Mouse (Mus musculus): Measurements from ENCODE around the gene Osbpl3.

Osbpl3 gene

GRCm38 (mm10) chr6:50368502-50369292 lies 87.3 kb downstream of the Osbpl3 start:
- no peak for DNase-seq

- no peak for DNase-seq
Measured at GRCm38 (mm10) chr6:50367836-50368235, 88.2 kb downstream of the Osbpl3 start.

- DNase-seq, result no peak
Measured at GRCm38 (mm10) chr6:50366724-50367123, 89.3 kb downstream of the Osbpl3 start.

GRCm38 (mm10) chr6:50366319-50366718 lies 89.7 kb downstream of the Osbpl3 start:
- no peak for DNase-seq

- DNase-seq, result no peak
Measured at GRCm38 (mm10) chr6:50364364-50364763, 91.6 kb downstream of the Osbpl3 start.

- DNase-seq, result no peak
Measured at GRCm38 (mm10) chr6:50363385-50363784, 92.6 kb downstream of the Osbpl3 start.

- DNase-seq, result no peak
Measured at GRCm38 (mm10) chr6:50362704-50363261, 93.2 kb downstream of the Osbpl3 start.

- no peak for DNase-seq
Measured at GRCm38 (mm10) chr6:50362196-50362595, 93.8 kb downstream of the Osbpl3 start.

GRCm38 (mm10) chr6:50358104-50358679 lies 97.8 kb downstream of the Osbpl3 start:
- no peak for DNase-seq

GRCm38 (mm10) chr6:50354688-50355660 lies 101.0 kb downstream of the Osbpl3 start:
- peak; percentile 10 for DNase-seq

- no peak for DNase-seq
Measured at GRCm38 (mm10) chr6:50352812-50353211, 103.2 kb downstream of the Osbpl3 start.

GRCm38 (mm10) chr6:50350911-50351310 lies 105.1 kb downstream of the Osbpl3 start:
- DNase-seq, result no peak

- no peak for DNase-seq
Measured at GRCm38 (mm10) chr6:50348619-50349018, 107.4 kb downstream of the Osbpl3 start.

- no peak for DNase-seq
Measured at GRCm38 (mm10) chr6:50346204-50346603, 109.8 kb downstream of the Osbpl3 start.

GRCm38 (mm10) chr6:50340226-50340906 lies 115.6 kb downstream of the Osbpl3 start:
- no peak for DNase-seq

GRCm38 (mm10) chr6:50337431-50337830 lies 118.6 kb downstream of the Osbpl3 start:
- no peak for DNase-seq

- DNase-seq, result no peak
Measured at GRCm38 (mm10) chr6:50336376-50336775, 119.6 kb downstream of the Osbpl3 start.

GRCm38 (mm10) chr6:50334846-50335821 lies 120.9 kb downstream of the Osbpl3 start:
- no peak for DNase-seq

GRCm38 (mm10) chr6:50333346-50333745 lies 122.7 kb downstream of the Osbpl3 start:
- DNase-seq, result no peak

GRCm38 (mm10) chr6:50331477-50331876 lies 124.5 kb downstream of the Osbpl3 start:
- no peak for DNase-seq

- no peak for DNase-seq
Measured at GRCm38 (mm10) chr6:50329380-50329779, 126.6 kb downstream of the Osbpl3 start.

All from lung, postnatal 14 days (tissue).